Mouse (Mus musculus): ENCODE measurements at regions not wholly inside any gene's neighbourhood (a gene's known extent, or its start where the extent isn't known, plus 50 kb on each side); places are given as distances from the start of the nearest gene placed in this dataset.
A peak's percentile ranks its signal among the peaks of the same experiment; 100 is the strongest.

GRCm38 (mm10) chr7:133376833-133377484, 225.0 kb downstream of the Tex36 start:
- no peak for DNase-seq (ENCODE audit: low spot score)

GRCm38 (mm10) chr7:133372695-133373094, 229.3 kb downstream of the Tex36 start:
- no peak for DNase-seq (ENCODE audit: low spot score)

- DNase-seq (ENCODE audit: low spot score), result no peak
Observed at GRCm38 (mm10) chr7:133370542-133370941, 231.4 kb downstream of the Tex36 start.

GRCm38 (mm10) chr7:133364601-133365000, 237.4 kb downstream of the Tex36 start:
- DNase-seq (ENCODE audit: low spot score), result no peak

- no peak for DNase-seq (ENCODE audit: low spot score)
Observed at GRCm38 (mm10) chr7:133328717-133329116, 204.6 kb upstream of the Ctbp2 start.

- no peak for DNase-seq (ENCODE audit: low spot score)
Observed at GRCm38 (mm10) chr7:133325548-133326190, 201.5 kb upstream of the Ctbp2 start.

GRCm38 (mm10) chr7:133323955-133324354, 199.8 kb upstream of the Ctbp2 start:
- DNase-seq (ENCODE audit: low spot score), result no peak

GRCm38 (mm10) chr7:133317511-133317910, 193.4 kb upstream of the Ctbp2 start:
- no peak for DNase-seq (ENCODE audit: low spot score)

GRCm38 (mm10) chr7:133316701-133317475, 192.7 kb upstream of the Ctbp2 start:
- no peak for DNase-seq (ENCODE audit: low spot score)

- DNase-seq (ENCODE audit: low spot score), result peak; percentile 57
Observed at GRCm38 (mm10) chr7:133315197-133316029, 191.3 kb upstream of the Ctbp2 start.

- no peak for DNase-seq (ENCODE audit: low spot score)
Observed at GRCm38 (mm10) chr7:133313115-133313514, 189.0 kb upstream of the Ctbp2 start.

GRCm38 (mm10) chr7:133311116-133311801, 187.1 kb upstream of the Ctbp2 start:
- DNase-seq (ENCODE audit: low spot score), result no peak

GRCm38 (mm10) chr7:133304461-133304860, 180.3 kb upstream of the Ctbp2 start:
- DNase-seq (ENCODE audit: low spot score), result no peak

- DNase-seq (ENCODE audit: low spot score), result no peak
Observed at GRCm38 (mm10) chr7:133290471-133290870, 166.3 kb upstream of the Ctbp2 start.

GRCm38 (mm10) chr7:133288236-133288635, 164.1 kb upstream of the Ctbp2 start:
- DNase-seq (ENCODE audit: low spot score), result no peak

- no peak for DNase-seq (ENCODE audit: low spot score)
Observed at GRCm38 (mm10) chr7:133286836-133287235, 162.7 kb upstream of the Ctbp2 start.

- DNase-seq (ENCODE audit: low spot score), result no peak
Observed at GRCm38 (mm10) chr7:133286216-133286615, 162.1 kb upstream of the Ctbp2 start.

GRCm38 (mm10) chr7:133262161-133262560, 138.0 kb upstream of the Ctbp2 start:
- DNase-seq (ENCODE audit: low spot score), result no peak

- no peak for DNase-seq (ENCODE audit: low spot score)
Observed at GRCm38 (mm10) chr7:133259143-133259542, 135.0 kb upstream of the Ctbp2 start.

GRCm38 (mm10) chr7:133256831-133257230, 132.7 kb upstream of the Ctbp2 start:
- DNase-seq (ENCODE audit: low spot score), result no peak

- no peak for DNase-seq (ENCODE audit: low spot score)
Observed at GRCm38 (mm10) chr7:133244601-133245000, 120.4 kb upstream of the Ctbp2 start.

- no peak for DNase-seq (ENCODE audit: low spot score)
Observed at GRCm38 (mm10) chr7:133234326-133234725, 110.2 kb upstream of the Ctbp2 start.

Data from embryo, embryonic 10 days (tissue).